Mouse (Mus musculus): ENCODE results near the gene Stx8. TPM values are rescaled to one million over a fixed set of nuclear protein-coding genes. Genes with fewer than 3 reads are reported as not detected.

Stx8 gene
- polyA plus RNA-seq, 1 experiment, result 43.9 TPM

- Histone ChIP-seq H3K27ac (ENCODE audit: insufficient read depth, low read length) (no peak overlapping the region), H3K4me3 (ENCODE audit: insufficient read depth, low read length) (no peak overlapping the region), H3K4me1 (ENCODE audit: control insufficient read depth, insufficient read depth, low read length) (peaks cover 7% of the 10 kb centered on the region)
- no peak for TF ChIP-seq CTCF (IDR thresholded peaks at IDR 0.05; ENCODE audit: borderline replicate concordance, insufficient read depth, low read length)
- TF ChIP-seq POLR2A (IDR thresholded peaks at IDR 0.05; ENCODE audit: low read depth, low read length), result no peak
Measured at GRCm38 (mm10) chr11:68216041-68216440, 250.0 kb downstream of the Stx8 start.

GRCm38 (mm10) chr11:68220733-68221132, 254.7 kb downstream of the Stx8 start:
- no peak overlapping the region for H3K4me3 ChIP-seq (ENCODE audit: insufficient read depth, low read length)
- no peak overlapping the region for H3K27ac ChIP-seq (ENCODE audit: insufficient read depth, low read length)
- H3K4me1 ChIP-seq (ENCODE audit: control insufficient read depth, insufficient read depth, low read length), result no peaks in the 10 kb centered on the region; the same call in 1 of the 2 replicates
- TF ChIP-seq CTCF (IDR thresholded peaks at IDR 0.05; ENCODE audit: borderline replicate concordance, insufficient read depth, low read length) (no peak), POLR2A (IDR thresholded peaks at IDR 0.05; ENCODE audit: low read depth, low read length) (no peak)

GRCm38 (mm10) chr11:68222209-68222608, 256.2 kb downstream of the Stx8 start:
- no peak overlapping the region for H3K4me3 ChIP-seq (ENCODE audit: insufficient read depth, low read length)
- H3K4me1 ChIP-seq (ENCODE audit: control insufficient read depth, insufficient read depth, low read length), result no peaks in the 10 kb centered on the region; the same call in 1 of the 2 replicates
- no peak overlapping the region for H3K27ac ChIP-seq (ENCODE audit: insufficient read depth, low read length)
- TF ChIP-seq POLR2A (IDR thresholded peaks at IDR 0.05; ENCODE audit: low read depth, low read length) (no peak), CTCF (IDR thresholded peaks at IDR 0.05; ENCODE audit: borderline replicate concordance, insufficient read depth, low read length) (no peak)

- no peak overlapping the region for H3K27ac ChIP-seq (ENCODE audit: insufficient read depth, low read length)
- TF ChIP-seq POLR2A (IDR thresholded peaks at IDR 0.05; ENCODE audit: low read depth, low read length) (no peak), CTCF (IDR thresholded peaks at IDR 0.05; ENCODE audit: borderline replicate concordance, insufficient read depth, low read length) (no peak)
- H3K4me1 ChIP-seq (ENCODE audit: control insufficient read depth, insufficient read depth, low read length), result no peaks in the 10 kb centered on the region; the same call in 1 of the 2 replicates
- no peak overlapping the region for H3K4me3 ChIP-seq (ENCODE audit: insufficient read depth, low read length)
Measured at GRCm38 (mm10) chr11:68223143-68223542, 257.1 kb downstream of the Stx8 start.

- TF ChIP-seq CTCF (IDR thresholded peaks at IDR 0.05; ENCODE audit: borderline replicate concordance, insufficient read depth, low read length) (no peak), POLR2A (IDR thresholded peaks at IDR 0.05; ENCODE audit: low read depth, low read length) (no peak)
- H3K4me1 ChIP-seq (ENCODE audit: control insufficient read depth, insufficient read depth, low read length), result peaks cover 10% of the 10 kb centered on the region
- H3K4me3 ChIP-seq (ENCODE audit: insufficient read depth, low read length), result no peak overlapping the region
- H3K27ac ChIP-seq (ENCODE audit: insufficient read depth, low read length), result no peak overlapping the region
Measured at GRCm38 (mm10) chr11:68226654-68227057, 260.7 kb downstream of the Stx8 start.

GRCm38 (mm10) chr11:68227837-68228236, 261.8 kb downstream of the Stx8 start:
- Histone ChIP-seq H3K4me3 (ENCODE audit: insufficient read depth, low read length) (no peak overlapping the region), H3K4me1 (ENCODE audit: control insufficient read depth, insufficient read depth, low read length) (peaks cover 10% of the 10 kb centered on the region), H3K27ac (ENCODE audit: insufficient read depth, low read length) (no peak overlapping the region)
- TF ChIP-seq POLR2A (IDR thresholded peaks at IDR 0.05; ENCODE audit: low read depth, low read length), result no peak
- TF ChIP-seq CTCF (IDR thresholded peaks at IDR 0.05; ENCODE audit: borderline replicate concordance, insufficient read depth, low read length), result no peak

- no peak for TF ChIP-seq POLR2A (IDR thresholded peaks at IDR 0.05; ENCODE audit: low read depth, low read length)
- no peak for TF ChIP-seq CTCF (IDR thresholded peaks at IDR 0.05; ENCODE audit: borderline replicate concordance, insufficient read depth, low read length)
- peak overlapping the region; percentile 59 for H3K27ac ChIP-seq (ENCODE audit: insufficient read depth, low read length)
- no peak overlapping the region for H3K4me3 ChIP-seq (ENCODE audit: insufficient read depth, low read length)
- H3K4me1 ChIP-seq (ENCODE audit: control insufficient read depth, insufficient read depth, low read length), result peaks cover 10% of the 10 kb centered on the region
Measured at GRCm38 (mm10) chr11:68228941-68229665, 263.1 kb downstream of the Stx8 start.

GRCm38 (mm10) chr11:68231558-68231957, 265.6 kb downstream of the Stx8 start:
- Histone ChIP-seq H3K4me1 (ENCODE audit: control insufficient read depth, insufficient read depth, low read length) (peaks cover 10% of the 10 kb centered on the region), H3K4me3 (ENCODE audit: insufficient read depth, low read length) (no peak overlapping the region), H3K27ac (ENCODE audit: insufficient read depth, low read length) (no peak overlapping the region)
- TF ChIP-seq POLR2A (IDR thresholded peaks at IDR 0.05; ENCODE audit: low read depth, low read length) (no peak), CTCF (IDR thresholded peaks at IDR 0.05; ENCODE audit: borderline replicate concordance, insufficient read depth, low read length) (no peak)

- no peak for TF ChIP-seq POLR2A (IDR thresholded peaks at IDR 0.05; ENCODE audit: low read depth, low read length)
- H3K4me1 ChIP-seq (ENCODE audit: control insufficient read depth, insufficient read depth, low read length), result peaks cover 8% of the 10 kb centered on the region
- H3K4me3 ChIP-seq (ENCODE audit: insufficient read depth, low read length), result no peak overlapping the region
- H3K27ac ChIP-seq (ENCODE audit: insufficient read depth, low read length), result no peak overlapping the region
Measured at GRCm38 (mm10) chr11:68233469-68233965, 267.5 kb downstream of the Stx8 start.

GRCm38 (mm10) chr11:68239756-68240155, 273.8 kb downstream of the Stx8 start:
- Histone ChIP-seq H3K27ac (ENCODE audit: insufficient read depth, low read length) (no peak overlapping the region), H3K4me3 (ENCODE audit: insufficient read depth, low read length) (no peak overlapping the region), H3K4me1 (ENCODE audit: control insufficient read depth, insufficient read depth, low read length) (no peaks in the 10 kb centered on the region)
- TF ChIP-seq CTCF (IDR thresholded peaks at IDR 0.05; ENCODE audit: borderline replicate concordance, insufficient read depth, low read length) (no peak), POLR2A (IDR thresholded peaks at IDR 0.05; ENCODE audit: low read depth, low read length) (no peak)
